Mouse (Mus musculus) adrenal gland, postnatal 36 days (tissue): ENCODE results near the gene Cbx1. TPM values are rescaled to one million over a fixed set of nuclear protein-coding genes. Genes with fewer than 3 reads are reported as not detected.
A peak's percentile ranks its signal among the peaks of the same experiment; 100 is the strongest.
"Not testable (repeated sequence)": the region's sequence is repeated elsewhere in the genome, so short reads cannot be mapped to it uniquely, and the experiment has no call there.

Experiments
- DNase-seq, 2 experiments: peaks; one replicate each; pipeline ENCODE4 v3.0.0; 2021; ENCODE audit warnings: mixed read lengths in 1 of 2
- total RNA-seq, 2 experiments: library from RNA; stranded (reverse); gene quantifications; 2 replicates each; pipeline ENCODE4 v1.2.3; 2021

Cbx1 gene
- total RNA-seq, 2 experiments from 2014 or later = 77.2 to 78.2 TPM

DNA sequence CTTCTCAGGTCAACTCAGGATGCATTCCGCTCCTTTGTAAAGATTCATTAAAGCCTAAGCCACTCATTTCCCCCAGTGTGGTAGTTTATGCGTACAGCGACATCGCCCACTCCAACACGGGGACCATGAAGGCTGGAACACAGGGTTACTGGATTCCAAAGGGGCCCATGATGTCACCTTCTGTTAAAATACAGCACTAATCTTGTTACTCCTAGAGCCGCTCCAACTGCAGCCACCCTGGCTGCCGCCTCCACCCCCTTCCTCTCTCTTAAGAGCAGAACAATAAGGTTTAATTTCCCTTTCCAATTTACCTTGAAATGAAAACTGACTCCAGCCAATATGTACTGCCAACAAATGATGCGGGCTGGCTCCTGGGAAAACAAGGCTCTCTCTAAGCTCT lies 13.9 kb upstream of the Cbx1 start:
- no peak for DNase-seq

DNA sequence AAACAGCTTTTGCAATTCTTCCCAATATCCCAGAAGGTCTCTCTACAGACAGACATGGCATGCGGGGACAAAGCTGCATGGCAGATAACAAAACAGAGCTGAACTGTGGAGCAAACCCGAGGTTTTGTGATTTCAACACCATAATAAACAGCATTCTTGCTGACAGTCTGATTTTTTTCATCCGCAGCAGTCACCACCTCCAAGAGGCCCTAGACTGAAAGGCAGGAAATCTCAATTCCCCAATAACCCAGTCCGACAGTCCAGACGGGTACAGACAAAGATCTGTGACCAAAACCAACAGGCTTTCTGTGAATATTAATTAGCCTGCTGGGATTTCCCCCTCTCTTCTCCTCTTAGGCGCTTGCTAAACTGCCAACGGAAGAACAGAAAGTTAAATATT lies 13.3 kb upstream of the Cbx1 start:
- no peak for DNase-seq

DNA sequence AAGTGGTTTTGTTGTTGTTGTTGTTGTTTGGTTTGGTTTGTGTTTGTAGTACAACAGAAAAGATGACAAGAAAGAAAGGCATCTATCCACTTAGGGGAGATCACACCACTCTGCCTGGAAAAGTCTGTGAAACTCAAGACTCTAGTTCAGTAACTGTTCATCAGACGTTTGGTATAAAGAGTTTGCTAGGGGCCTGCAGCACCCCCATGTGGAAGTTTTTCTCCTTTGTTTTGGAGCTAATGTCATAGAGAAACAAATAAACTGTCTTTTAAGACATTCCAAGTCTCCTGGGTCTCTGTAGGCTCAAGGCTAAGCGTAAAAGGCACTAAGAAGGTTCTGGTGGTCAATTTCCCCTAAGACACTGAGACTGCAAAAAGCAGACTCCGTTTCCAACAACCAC lies 12.9 kb upstream of the Cbx1 start:
- DNase-seq = no peak

DNA sequence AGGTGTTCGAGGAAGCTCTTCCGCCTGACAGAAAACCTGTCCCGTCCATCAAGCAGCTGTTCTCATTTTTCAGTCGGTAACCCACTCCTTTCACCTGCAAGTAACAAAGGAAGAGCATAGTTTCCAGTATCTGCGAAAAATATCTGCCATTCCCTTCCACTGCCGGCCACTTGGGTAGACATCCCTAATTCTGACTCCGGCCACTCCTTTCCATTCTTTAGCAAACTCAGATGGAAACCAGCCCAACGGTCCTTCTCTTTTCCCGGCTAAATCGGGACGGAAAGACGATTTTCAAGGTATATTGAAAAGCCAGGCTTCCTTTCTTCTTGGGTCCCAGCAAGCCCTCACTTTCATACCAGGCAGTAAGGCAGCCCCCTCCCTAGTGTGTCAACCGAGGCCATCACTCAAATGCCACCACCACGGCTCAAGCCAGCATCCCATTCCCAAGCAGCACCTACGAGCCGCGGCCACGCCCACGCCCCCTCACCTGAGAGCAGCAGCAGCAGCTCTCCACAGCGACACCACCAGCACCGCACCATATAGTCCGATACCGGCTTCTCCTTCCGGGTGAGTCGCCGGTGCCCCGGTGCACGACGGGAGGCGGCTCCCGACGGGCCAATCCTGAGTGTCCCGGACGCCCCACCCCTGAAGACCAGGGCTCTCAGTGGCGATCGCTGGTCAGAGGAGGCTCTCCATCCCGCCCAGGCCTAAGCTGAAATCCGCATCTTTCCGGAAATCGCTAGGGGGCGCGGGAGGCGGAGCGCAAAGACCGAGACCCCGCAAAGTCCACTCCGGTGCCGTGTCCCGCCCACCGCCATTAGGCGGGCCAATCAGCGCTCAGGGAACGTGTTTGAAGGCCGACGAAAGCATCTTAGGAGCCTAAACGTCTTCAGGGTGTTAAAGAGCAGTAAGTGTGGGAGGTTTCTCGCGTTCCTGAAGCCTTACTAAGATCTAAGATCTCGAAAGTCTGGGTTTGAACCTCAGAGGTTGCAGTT lies 11.7 kb upstream of the Cbx1 start, which contains the start of gene Snx11:
TSS of gene Snx11 (minus strand) at position 592 of the 995 bp plus-strand sequence.
- DNase-seq = peak; percentile 100

DNA sequence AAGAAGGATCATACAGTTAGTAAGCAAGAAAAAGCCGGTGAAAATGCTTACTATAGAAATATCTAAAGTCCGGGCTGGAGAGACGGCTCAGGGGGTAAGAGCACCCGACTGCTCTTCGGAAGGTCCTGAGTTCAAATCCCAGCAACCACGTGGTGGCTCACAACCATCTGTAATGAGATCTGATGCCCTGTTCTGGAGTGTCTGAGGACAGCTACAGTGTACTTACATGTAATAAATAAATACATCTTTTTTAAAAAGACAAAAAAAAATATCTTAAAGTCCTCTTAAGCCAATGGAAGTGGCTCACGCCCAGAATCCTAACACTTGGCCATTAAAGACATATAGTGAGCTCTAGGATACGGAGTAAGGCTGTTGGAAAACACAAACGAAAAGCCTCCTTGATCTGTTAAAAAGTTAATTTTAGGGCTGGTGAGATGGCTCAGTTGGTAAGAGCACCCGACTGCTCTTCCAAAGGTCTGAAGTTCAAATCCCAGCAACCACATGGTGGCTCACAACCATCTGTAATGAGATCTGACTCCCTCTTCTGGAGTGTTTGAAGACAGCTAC lies 10.8 kb upstream of the Cbx1 start:
- not testable (repeated sequence) for DNase-seq

DNA sequence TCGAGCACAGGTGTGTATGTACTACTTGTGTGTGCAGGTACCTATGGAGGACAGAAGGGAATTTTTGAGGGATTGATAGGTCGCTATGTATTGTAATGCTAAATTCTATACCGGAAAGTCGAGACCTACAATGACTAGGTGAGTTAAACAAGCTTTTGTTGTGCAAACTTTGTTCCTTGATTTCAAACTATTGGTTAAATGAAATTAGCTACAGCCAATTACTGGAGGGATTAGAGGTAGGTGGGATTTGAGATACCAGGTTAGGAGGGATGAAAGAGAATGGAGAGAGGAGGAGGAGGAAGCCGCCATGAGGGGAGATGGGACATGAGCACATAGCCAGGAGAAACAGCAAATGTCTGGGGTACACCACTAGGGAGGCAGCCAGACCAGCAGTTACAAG lies 8.6 kb upstream of the Cbx1 start:
- no peak for DNase-seq

DNA sequence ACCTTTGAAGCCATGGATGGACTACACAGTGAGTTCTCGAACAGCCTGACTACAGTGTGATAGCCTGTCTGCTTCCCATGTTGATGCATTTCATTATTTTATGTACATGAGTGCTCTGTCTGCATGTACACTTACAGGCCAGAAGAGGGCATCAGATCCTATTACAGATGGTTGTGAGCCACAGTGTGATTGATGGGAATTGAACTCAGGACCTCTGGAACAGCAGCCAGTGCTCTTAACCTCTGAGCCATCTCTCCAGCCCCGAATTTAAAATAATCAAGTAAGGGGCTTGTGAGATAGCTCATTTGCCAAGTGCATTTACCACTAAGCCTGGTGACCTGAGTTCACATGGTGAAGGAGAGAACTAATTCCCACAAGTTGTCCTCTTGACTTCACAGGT lies 7.5 kb upstream of the Cbx1 start:
- DNase-seq = no peak

DNA sequence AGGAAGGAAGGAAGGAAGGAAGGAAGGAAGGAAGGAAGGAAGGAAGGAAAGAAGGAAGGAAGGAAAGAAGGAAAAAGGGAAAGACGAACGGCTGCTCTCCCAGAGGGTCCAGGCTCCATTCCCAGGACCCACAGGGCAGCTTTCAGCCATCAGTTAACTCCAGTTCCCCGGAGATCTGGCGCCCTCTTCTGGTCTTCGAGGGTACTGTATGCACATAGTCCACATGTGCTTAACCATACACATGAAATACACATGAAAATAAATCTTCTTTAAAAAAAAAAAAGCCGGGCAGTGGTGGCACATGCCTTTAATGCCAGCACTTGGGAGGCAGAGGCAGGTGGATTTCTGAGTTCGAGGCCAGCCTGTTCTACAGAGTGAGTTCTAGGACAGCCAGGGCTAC lies 4.1 kb upstream of the Cbx1 start:
- DNase-seq = peak; percentile 79 to 81

DNA sequence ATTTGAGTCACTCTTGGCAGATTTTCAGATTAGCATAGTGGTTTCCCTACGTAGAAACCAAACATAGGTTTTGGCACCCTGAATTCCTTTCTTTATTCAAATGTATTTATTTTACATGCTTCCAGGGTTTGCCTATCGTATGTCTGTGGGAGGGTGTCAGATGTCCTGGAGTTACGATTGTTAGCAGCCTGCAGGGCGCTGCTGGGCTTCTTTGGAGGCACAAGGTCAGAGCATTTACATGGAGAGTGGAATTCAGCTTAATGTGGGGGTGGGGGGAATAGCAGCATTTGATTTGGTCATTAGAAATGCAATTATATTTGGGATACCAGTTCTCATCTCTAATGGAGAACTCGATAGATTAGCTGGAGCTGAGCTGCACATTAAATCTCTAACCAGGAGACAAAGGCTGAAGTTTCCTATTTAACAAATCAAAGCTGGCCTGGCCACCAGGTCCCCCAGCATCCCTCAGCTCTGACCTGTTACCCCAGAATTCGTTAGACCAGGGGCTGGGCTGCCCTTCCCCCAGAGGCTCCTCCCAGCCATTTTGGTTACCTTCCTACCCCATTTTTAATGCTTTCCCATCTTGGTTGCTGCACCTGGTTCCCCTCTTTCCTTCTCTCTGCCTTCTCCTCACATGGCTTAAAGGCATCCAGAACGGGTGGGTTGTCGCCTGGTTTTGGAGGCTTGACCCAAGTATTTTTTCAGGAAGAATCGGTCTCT lies 2.0 kb upstream of the Cbx1 start:
- no peak for DNase-seq

DNA sequence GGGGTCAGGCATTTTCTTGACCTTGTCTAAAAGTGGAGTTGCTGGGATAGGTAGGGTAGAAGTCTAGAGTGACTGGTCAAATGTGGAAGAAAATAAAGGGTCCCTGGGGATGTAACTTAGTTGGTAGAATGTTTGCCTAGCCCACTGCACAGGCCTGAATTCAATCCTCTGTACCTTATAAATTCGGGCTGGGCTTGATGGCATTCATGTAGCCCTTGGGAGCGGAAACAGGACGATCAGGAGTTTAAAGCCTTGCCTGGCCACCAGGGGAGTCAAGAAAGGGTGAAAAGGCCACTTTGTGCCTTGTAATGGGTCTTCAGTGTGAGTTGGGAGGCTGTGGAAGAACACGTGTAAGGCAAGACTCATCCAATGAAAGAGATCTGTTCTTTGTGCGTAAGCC lies 1.1 kb downstream of the Cbx1 start:
- no peak for DNase-seq

DNA sequence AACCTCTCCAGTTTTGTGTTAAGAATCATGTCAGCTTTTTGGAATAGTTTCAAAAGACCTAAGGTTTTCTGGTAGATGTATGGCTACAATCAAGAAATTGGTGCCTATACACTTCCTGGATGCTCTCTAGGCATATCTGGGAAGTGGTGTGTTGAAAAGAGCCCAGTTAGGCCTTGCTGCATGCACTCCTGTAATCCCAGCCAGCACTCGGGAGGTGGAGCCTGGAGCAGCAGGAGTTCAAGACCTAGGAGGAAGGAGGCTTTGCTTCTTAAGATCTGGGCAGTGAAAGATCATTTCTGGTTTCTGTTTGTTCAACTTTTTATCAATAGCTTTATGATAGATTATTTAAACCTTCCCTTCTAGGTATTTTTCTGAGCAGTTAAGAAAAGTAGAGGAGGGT lies 1.8 kb downstream of the Cbx1 start:
- DNase-seq = no peak

DNA sequence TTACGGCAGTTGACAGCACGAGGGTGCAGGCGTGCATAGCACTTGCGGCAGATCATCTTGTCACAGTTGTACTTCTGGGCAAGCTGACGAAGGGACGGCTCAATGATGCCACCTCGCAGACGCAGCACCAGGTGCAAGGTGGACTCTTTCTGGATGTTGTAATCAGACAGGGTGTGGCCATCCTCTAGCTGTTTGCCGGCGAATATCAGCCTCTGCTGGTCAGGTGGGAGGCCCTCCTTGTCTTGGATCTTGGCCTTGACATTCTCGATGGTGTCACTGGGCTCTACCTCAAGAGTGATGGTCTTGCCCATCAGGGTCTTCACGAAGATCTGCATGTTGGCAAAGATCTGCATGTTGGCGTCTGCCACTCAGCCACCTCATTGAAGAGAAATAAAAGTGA lies 6.6 kb downstream of the Cbx1 start:
- DNase-seq = no peak

DNA sequence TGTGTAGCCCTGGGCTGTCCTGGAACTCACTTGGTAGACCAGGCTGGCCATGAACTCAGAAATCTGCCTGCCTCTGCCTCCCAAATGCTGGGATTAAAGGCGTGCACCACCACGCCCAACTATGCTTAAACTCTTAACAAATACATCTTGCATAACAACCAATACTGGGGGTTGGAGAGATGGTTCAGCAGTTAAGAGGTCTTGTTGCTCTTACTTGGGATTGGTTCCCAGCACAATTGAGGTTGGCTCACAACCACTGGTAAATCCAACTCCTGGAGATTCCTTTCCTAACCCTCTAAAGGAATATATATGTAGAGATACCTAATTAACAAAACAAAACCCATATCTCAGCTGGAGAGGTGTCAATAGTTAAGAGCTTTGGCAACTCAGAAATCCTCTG lies 7.2 kb downstream of the Cbx1 start:
- no peak for DNase-seq

DNA sequence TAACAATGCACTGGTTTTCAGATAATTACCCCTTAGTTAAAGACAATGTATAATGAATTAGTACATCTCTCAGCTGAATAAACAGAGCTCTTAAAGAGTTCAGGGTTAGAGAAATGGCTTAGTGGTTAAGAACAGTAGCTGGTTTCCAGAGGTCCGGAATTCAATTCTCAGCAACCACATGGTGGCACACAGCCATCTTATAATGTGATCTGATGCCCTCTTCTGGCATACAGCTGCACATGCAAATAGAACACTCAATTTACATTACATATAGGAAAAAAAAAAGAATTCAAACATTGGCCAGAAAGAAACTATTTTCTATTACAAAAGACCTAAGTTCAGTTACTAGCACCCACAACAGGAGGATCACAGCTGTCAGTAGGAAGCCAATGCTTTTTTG lies 7.7 kb downstream of the Cbx1 start:
- DNase-seq = no peak

DNA sequence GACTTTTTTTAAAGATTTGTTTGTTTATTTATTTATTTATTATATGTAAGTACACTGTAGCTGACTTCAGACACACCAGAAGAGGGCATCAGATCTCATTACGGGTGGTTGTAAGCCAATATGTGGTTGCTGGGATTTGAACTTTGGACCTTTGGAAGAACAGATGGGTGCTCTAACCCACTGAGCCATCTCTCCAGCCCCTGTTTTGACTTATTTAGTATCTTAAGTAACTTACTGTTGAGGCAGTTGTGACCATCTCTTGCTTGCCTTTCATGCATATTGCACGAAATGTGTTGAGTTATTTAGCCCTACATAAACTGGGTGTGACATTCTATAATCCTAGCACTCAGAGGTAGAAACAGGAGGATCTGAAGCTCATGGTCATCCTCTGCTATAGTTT lies 10.6 kb downstream of the Cbx1 start:
- no peak for DNase-seq

DNA sequence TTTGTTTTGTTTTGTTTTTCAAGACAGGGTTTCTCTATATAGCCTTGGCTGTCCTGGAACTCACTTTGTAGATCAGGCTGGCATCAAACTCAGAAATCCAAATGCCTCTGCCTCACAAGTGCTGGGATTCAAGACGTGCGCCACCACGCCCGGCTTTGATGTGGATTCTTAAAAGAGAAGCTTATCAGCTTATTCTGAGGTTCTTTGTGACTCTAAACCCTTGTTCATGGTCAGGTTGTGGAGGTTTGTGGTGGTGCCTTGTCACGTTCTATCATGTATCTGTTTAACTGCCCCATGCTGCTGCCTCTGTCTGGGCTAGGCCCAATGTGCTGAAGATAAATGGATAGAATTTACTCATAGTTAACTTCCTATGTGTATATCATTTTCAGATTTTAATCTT lies 16.7 kb downstream of the Cbx1 start:
- no peak for DNase-seq

DNA sequence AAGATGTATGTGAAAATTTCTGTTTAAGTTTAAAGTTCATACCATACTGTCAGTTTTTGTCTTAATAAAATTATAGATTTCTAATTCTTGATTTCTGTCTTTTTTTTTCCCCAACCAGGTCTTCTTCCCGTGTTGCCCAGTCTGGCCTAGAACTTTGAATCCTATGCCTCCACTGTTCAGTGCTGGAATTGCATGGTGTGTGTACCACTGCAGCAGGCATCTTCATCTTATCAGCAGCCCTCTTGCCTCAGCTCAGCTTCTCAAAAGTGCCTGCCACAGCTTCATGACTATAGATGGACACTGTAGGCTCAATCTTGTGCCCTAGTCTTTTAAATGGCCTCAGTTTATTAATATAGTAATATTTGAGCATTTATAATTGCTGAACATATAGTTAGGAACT lies 19.1 kb downstream of the Cbx1 start:
- DNase-seq = no peak

DNA sequence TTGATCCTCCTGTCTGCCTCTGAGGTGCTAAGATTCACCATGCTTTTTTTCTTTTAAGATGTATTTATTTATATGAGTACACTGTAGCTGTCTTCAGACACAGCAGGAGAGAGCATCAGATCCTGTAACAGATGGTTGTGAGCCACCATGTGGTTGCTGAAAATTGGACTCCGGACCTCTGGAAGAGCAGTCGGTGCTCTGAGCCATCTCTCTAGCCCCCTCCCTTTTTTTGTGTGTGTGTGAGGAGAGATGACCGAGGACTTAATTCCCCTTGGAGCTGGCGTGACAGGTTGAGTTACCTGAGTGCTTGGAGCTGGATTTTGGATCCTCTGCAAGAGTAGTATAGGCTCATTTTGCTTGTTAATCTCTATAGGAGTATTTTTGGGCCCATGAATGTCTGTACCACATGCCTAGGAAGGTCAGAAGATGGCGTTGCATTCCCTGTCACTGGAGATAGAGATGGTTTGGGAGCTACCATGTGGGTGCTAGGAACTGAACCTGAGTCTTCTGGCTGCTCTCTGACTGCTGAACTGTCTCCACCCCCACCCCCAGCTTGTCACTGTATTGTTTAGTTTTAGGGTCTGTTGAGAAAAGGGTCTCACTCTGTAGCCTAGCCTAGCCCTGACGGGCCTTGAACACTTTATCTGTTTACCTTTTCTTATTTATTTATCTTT lies 20.8 kb downstream of the Cbx1 start:
- DNase-seq = no peak

DNA sequence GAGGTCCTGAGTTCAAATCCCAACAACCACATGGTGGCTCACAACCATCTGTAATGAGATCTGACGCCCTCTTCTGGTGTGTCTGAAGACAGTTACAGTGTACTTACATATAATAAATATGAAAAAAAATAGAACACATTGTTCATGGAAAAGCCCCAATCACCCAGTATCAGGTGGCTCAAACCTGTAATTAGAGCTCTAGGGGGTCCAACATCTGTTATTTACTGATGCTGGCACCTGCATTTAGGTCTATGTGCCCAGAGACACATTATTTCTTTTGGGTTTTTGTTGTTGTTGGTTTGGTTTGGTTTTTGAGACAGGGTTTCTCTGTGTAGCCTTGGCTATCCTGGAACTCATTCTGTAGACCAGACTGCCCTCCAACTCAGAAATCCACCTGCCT lies 22.3 kb downstream of the Cbx1 start:
- not testable (repeated sequence) for DNase-seq

DNA sequence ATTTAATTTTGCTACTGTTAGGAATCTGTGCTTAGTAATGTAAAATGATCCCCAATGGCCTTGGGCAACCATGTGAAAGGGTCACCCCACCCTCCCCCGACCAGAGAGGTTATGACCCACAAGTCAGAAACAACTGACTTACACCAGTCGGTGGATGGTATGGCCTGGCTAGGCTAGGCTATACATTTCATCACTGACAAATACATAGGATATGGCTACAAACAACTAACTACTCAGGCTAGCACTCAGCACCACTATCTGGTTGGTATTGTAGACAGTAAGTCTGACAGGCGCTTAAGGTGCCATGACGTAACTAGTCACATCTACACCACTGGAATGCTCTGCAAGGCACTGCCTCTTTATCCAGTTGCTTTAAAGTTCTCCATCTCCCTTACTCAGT lies 24.5 kb downstream of the Cbx1 start:
- no peak for DNase-seq

DNA sequence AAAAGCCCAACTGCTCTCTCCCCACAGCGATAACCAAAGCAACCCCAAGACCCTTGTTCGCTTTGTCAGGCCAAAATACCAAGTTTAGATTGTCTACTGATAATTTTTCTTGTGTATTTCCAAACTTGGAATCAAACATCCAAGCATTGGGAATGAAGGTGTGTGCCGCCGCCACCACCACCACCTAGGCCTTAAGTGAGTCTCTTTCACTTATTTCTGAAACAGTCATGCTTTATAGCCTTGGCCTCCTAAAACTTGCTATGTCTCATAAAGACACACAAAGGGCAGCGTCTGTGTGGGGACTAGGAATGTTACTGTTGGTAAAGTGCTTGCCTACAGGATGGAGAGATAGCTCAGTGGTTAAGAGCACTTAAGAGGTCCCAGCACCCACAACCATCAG lies 25.0 kb downstream of the Cbx1 start:
- DNase-seq = no peak

DNA sequence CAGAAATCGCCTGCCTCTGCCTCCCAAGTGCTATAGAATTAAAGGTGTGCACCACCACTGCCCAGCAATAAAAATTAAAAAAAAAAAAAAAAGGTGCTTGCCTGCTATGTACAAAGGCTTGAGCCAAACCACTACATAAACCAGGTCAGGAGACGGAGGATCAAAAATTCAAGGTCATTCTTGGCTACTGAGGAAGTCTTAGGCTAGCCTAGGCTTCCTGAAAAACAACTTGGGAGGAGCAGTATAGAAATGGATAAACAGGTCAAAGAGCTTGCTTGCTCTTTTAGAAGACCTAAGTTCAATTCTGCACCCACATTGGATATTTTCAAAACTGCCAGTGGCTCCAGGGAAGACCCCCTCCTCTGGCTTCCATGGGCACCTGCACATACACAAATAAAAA lies 25.5 kb downstream of the Cbx1 start:
- DNase-seq = no peak

DNA sequence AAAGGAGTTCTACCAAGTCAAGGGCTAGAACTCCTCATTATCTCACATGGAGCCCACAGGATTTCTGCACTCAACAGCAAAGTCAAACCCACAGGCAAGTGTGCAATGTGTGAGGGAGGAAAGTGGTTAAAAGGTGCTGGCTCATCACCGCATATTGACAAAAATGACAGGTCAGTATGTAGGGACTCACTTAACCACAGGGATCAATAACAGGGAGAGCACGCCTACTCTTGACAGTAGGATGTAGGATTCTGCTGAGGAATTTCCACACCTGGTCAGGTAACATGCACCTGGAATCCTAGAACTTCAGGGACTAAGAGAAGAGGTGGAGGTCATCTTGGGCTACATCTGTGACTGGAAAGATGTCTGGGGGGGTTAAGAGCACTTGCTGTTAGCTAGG lies 27.0 kb downstream of the Cbx1 start:
- DNase-seq = no peak
